Comparison of ENCODE assay signal across 28 mouse cellular contexts in the genomic region with DNA sequence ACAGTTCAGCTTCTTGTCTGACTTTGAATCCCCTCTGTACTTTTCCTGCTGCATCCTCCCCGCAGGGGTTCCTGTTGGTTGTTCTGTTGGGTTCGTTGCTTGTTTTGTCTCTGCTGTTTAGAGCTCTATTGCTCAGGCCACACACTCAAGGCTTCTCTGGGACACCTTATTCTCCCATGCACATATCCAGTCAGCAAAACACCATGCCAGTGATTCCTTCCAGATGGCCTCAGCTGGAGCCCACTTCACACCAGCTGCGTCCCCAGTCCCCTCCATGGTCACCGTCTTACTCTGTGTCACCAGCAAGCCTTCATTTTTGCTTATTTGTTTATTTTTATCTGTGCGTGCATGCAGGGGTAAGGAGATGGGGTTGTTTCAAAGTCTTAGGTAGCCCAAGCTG. TPM values are rescaled to one million over a fixed set of nuclear protein-coding genes. Genes with fewer than 3 reads are reported as not detected.
DNase-seq lines count a peak whose midpoint lies in the region; ATAC-seq and TF ChIP-seq lines count a peak whose summit lies in the region.
"Had no signal": no experiment of that assay in that cellular context is flagged by ENCODE, and none has a peak within 500 bp of the region (broad histone marks: within the 10 kb centered on the region; RNA-seq: fewer than 3 reads in every experiment).

No protein-coding gene starts in this region.

- no peaks in the 10 kb centered on the region for H3K27me3 ChIP-seq in heart, adult 2 months (ENCODE audit: control insufficient read depth, insufficient read depth, low read length)
- no peaks in the 10 kb centered on the region for H3K27me3 ChIP-seq in lung, embryonic 14.5 days (ENCODE audit: insufficient read depth, low read length)
- H3K27me3 ChIP-seq: CH12.LX; heart, embryonic 13.5 days; limb, embryonic 15.5 days; liver, embryonic 13.5 days; lung, embryonic 15.5 days; megakaryocyte, embryonic 14.5 days; midbrain, embryonic 13.5 days had no signal

- no peaks in the 10 kb centered on the region; the same call in 1 of the 2 replicates for H3K79me2 ChIP-seq in heart, adult 2 months (replicated peaks; ENCODE audit: control insufficient read depth, insufficient read depth, low read length)

- H3K4me1 ChIP-seq in heart, adult 2 months (ENCODE audit: control insufficient read depth, insufficient read depth, low read length) = no peaks in the 10 kb centered on the region
- H3K4me1 ChIP-seq in lung, embryonic 14.5 days (ENCODE audit: insufficient read depth) = no peaks in the 10 kb centered on the region
- H3K4me1 ChIP-seq: heart, embryonic 13.5 days; hindbrain, embryonic 10.5 days; limb, embryonic 10.5 days; limb, embryonic 15.5 days; liver, embryonic 13.5 days; lung, embryonic 15.5 days; megakaryocyte, embryonic 14.5 days; midbrain, embryonic 13.5 days had no signal

- no peak overlapping the region for H3K27ac ChIP-seq in heart, adult 2 months
- no peak overlapping the region for H3K27ac ChIP-seq in lung, embryonic 14.5 days (ENCODE audit: low read depth)
- H3K27ac ChIP-seq: heart, embryonic 13.5 days; hindbrain, embryonic 10.5 days; kidney, postnatal 0 days; limb, embryonic 10.5 days; limb, embryonic 15.5 days; liver, embryonic 13.5 days; lung, embryonic 15.5 days; midbrain, embryonic 13.5 days had no signal

- 86% methylated on average over 5 of the region's 5 CpGs for WGBS in heart, adult 2 months
- 71% methylated on average over 5 of the region's 5 CpGs for WGBS in lung, embryonic 14.5 days

- DNase-seq in cerebellum, postnatal 10 days = peak; percentile 65 to 80
- no peak for DNase-seq in cerebellum, adult 11 months
- DNase-seq in heart, postnatal 10 days = peak; percentile 10 to 14
- DNase-seq in heart, adult 2 months = no peak
- peak; percentile 19 for DNase-seq in lung, embryonic 14.5 days
- no peak for DNase-seq in lung, adult 18-20 months
- peak; percentile 17 for DNase-seq in brain, embryonic 14.5 days (ENCODE audit: low read depth)
- DNase-seq in kidney, postnatal 4 days = no peak
- DNase-seq: adrenal gland, adult 2 months; cerebellum, adult 9-11 months; kidney, adult 8-10 months; layer of hippocampus, adult 9-11 months; liver, embryonic 13.5 days; thymus, adult 2 months; thymus, postnatal 36 days had no signal

- no peaks in the 10 kb centered on the region for H3K36me3 ChIP-seq in heart, adult 2 months (ENCODE audit: control insufficient read depth, insufficient read depth, low read length)
- H3K36me3 ChIP-seq in lung, embryonic 14.5 days (ENCODE audit: insufficient read depth) = peaks cover 45% of the 10 kb centered on the region; the same call in 1 of the 2 replicates

- TF ChIP-seq CTCF in heart, adult 2 months (IDR thresholded peaks at IDR 0.05) = no peak
- no peak for TF ChIP-seq CTCF in lung, embryonic 14.5 days (IDR thresholded peaks at IDR 0.05; ENCODE audit: low read depth)
- no peak for TF ChIP-seq CTCF in brain, embryonic 14.5 days (IDR thresholded peaks at IDR 0.05; ENCODE audit: borderline replicate concordance, extremely low read depth, insufficient read depth, insufficient read length)

- H3K9me3 ChIP-seq in lung, embryonic 14.5 days (ENCODE audit: low read depth, low read length) = no peaks in the 10 kb centered on the region
- H3K9me3 ChIP-seq: heart, embryonic 13.5 days; limb, embryonic 10.5 days; limb, embryonic 15.5 days; liver, embryonic 13.5 days; lung, embryonic 15.5 days had no signal

- no peak for TF ChIP-seq EP300 in heart, adult 2 months (IDR thresholded peaks at IDR 0.05; ENCODE audit: insufficient read depth, low read depth, low read length)

- no peak for ATAC-seq in lung, embryonic 14.5 days (ENCODE audit: insufficient read depth)
- ATAC-seq: activated CD4-positive, CD25-positive, alpha-beta regulatory T cell, adult 4 months; forebrain, embryonic 14.5 days; intestine, embryonic 16.5 days; midbrain, embryonic 13.5 days had no signal

- H3K9ac ChIP-seq in heart, adult 2 months (ENCODE audit: low read depth, low read length) = no peak overlapping the region
- H3K9ac ChIP-seq in lung, embryonic 14.5 days = no peak overlapping the region
- H3K9ac ChIP-seq: heart, embryonic 13.5 days; limb, embryonic 15.5 days; liver, embryonic 13.5 days; lung, embryonic 15.5 days; midbrain, embryonic 13.5 days had no signal

- no peak overlapping the region for H3K4me3 ChIP-seq in heart, adult 2 months
- H3K4me3 ChIP-seq in lung, embryonic 14.5 days (ENCODE audit: low read depth, low read length) = no peak overlapping the region
- H3K4me3 ChIP-seq: erythroblast, embryonic 14.5 days; heart, embryonic 13.5 days; hindbrain, embryonic 10.5 days; limb, embryonic 10.5 days; limb, embryonic 15.5 days; liver, embryonic 13.5 days; lung, embryonic 15.5 days; megakaryocyte, embryonic 14.5 days; midbrain, embryonic 13.5 days had no signal

- no peak overlapping the region for H3K4me2 ChIP-seq in lung, embryonic 14.5 days
- H3K4me2 ChIP-seq: heart, embryonic 13.5 days; limb, embryonic 15.5 days; liver, embryonic 13.5 days; lung, embryonic 15.5 days; midbrain, embryonic 13.5 days had no signal

- intact Hi-C loops in heart, postnatal 10 days (cut with DNase I) = no loop called here
- intact Hi-C loops in heart, adult 2 months (cut with DNase I) = no loop called here

- no peak for TF ChIP-seq POLR2A in heart, adult 2 months (IDR thresholded peaks at IDR 0.05; ENCODE audit: insufficient read depth, low read depth, low read length)
- no peak for TF ChIP-seq POLR2A in brain, embryonic 14.5 days (IDR thresholded peaks at IDR 0.05; ENCODE audit: borderline replicate concordance, extremely low read depth, insufficient read depth, insufficient read length, poor library complexity, severe bottlenecking)

RNA-seq across cellular contexts. Expression of a gene that starts 38.5 kb away (rescaled TPM):
- total RNA-seq in heart, postnatal 10 days (2021) = 1 to 10 TPM; 9.4 to 9.5 TPM
- 1 to 10 TPM; 7.0 to 9.8 TPM for total RNA-seq in heart, adult 2 months (2021)
- 5.1 and 5.7 TPM in 2 replicates for polyA plus RNA-seq in heart, adult 2 months (2012; rRNA removed)
- 25.2 and 27.5 TPM in 2 replicates for polyA plus RNA-seq in lung, embryonic 14.5 days (2014; fragmentation: Nextera tagmentation; extraction: Ambion mirVana)
- 15.8 and 18.8 TPM in 2 replicates for polyA plus RNA-seq in brain, embryonic 14.5 days (2012; rRNA removed)

RNA-seq across cellular contexts. Expression of a gene that starts 38.6 kb away (rescaled TPM):
- 10 to 100 TPM; 44.3 to 46.8 TPM for total RNA-seq in heart, postnatal 10 days (2021)
- 10 to 100 TPM; 45.8 to 48.7 TPM for total RNA-seq in heart, adult 2 months (2021)
- 22.0 and 25.4 TPM in 2 replicates for polyA plus RNA-seq in heart, adult 2 months (2012; rRNA removed)
- 50.7 and 51.4 TPM in 2 replicates for polyA plus RNA-seq in lung, embryonic 14.5 days (2014; fragmentation: Nextera tagmentation; extraction: Ambion mirVana)
- polyA plus RNA-seq in brain, embryonic 14.5 days (2012; rRNA removed) = 37.9 and 41.3 TPM in 2 replicates

Comparison
In these comparisons a context has a peak if more than half of its experiments do, and no peak if none do; other contexts are left out.
1. DNase-seq: peak in cerebellum, postnatal 10 days (2 of 2), heart, postnatal 10 days (2 of 2), lung, embryonic 14.5 days (single experiment) and brain, embryonic 14.5 days (single experiment); none in cerebellum, adult 11 months (single experiment), heart, adult 2 months (0 of 2), lung, adult 18-20 months (0 of 2) and kidney, postnatal 4 days (0 of 2).